Mouse (Mus musculus) bone marrow, adult 2 months (tissue): ENCODE data around the gene Map7. TPM values are rescaled to one million over a fixed set of nuclear protein-coding genes. Genes with fewer than 3 reads are reported as not detected.
A peak's percentile ranks its signal among the peaks of the same experiment; 100 is the strongest.

ENCODE experiments used
- H3K27ac ChIP-seq: fragments of 200-500 bp; 2 replicates; pipeline ENCODE4 v1.5.1; 2012; ENCODE audit warnings: low read depth, mild to moderate bottlenecking, control low read depth, inconsistent platforms, low read length; ENCODE audit not compliant: control insufficient read depth, poor library complexity, insufficient read depth
- H3K4me1 ChIP-seq: fragments of 200-500 bp; 2 replicates; pipeline ENCODE4 v1.6.1; 2011; ENCODE audit warnings: low read length; ENCODE audit not compliant: control insufficient read depth, insufficient read depth
- H3K4me3 ChIP-seq: fragments of 200-500 bp; replicated peaks from 2 replicates; pipeline ENCODE3; 2011; ENCODE audit warnings: mild to moderate bottlenecking, low read depth, low read length, control low read depth; ENCODE audit not compliant: control insufficient read depth
- CTCF ChIP-seq: fragments of 200-500 bp; IDR thresholded peaks from 2 replicates; pipeline ENCODE4 v1.5.1; 2011; ENCODE audit warnings: low read length, control low read depth; ENCODE audit not compliant: control insufficient read depth, insufficient read depth
- POLR2A ChIP-seq: fragments of 200-500 bp; IDR thresholded peaks from 2 replicates; pipeline ENCODE4 v1.6.1; 2011; ENCODE audit warnings: low read depth, mild to moderate bottlenecking, control low read depth, low read length, borderline replicate concordance; ENCODE audit not compliant: control insufficient read depth
- WGBS: fragments of 180-500 bp; shearing (Covaris S2); methylation state at CpG from one replicate; pipeline ENCODE4 v1.1.7; 2018; 5-methylcytosine and 5-hydroxymethylcytosine counted together
- polyA plus RNA-seq: library from polyadenylated mRNA; stranded (reverse); fragments of >200 nt; gene quantifications from 2 replicates; pipeline ENCODE4 v1.2.4, GENCODE M21; 2011; ENCODE audit warnings: low replicate concordance; ENCODE audit not compliant: missing spikeins, insufficient read depth, insufficient read length

Map7 gene
- polyA plus RNA-seq, 1 experiment, result 17.3 TPM

- Histone ChIP-seq H3K4me3 (no peak overlapping the region), H3K27ac (no peak overlapping the region), H3K4me1 (peaks cover 2% of the 10 kb centered on the region)
- WGBS, result 86% methylated on average over 11 of the region's 11 CpGs
- TF ChIP-seq CTCF (peak; percentile 42; the same call in 1 of the 2 replicates), POLR2A (no peak)
Observed at GRCm38 (mm10) chr10:20170605-20171088, 22.4 kb downstream of the Map7 start.

GRCm38 (mm10) chr10:20171209-20171608, 22.9 kb downstream of the Map7 start:
- H3K4me1 ChIP-seq, result peaks cover 2% of the 10 kb centered on the region
- no peak overlapping the region for H3K27ac ChIP-seq
- TF ChIP-seq POLR2A, result no peak
- TF ChIP-seq CTCF, result no peak
- H3K4me3 ChIP-seq, result no peak overlapping the region
- 94% methylated on average over 12 of the region's 12 CpGs for WGBS

GRCm38 (mm10) chr10:20171756-20172155, 23.5 kb downstream of the Map7 start:
- H3K4me1 ChIP-seq, result peaks cover 1% of the 10 kb centered on the region
- 79% methylated on average over 4 of the region's 4 CpGs for WGBS
- TF ChIP-seq POLR2A (no peak), CTCF (no peak)
- H3K4me3 ChIP-seq, result no peak overlapping the region
- H3K27ac ChIP-seq, result no peak overlapping the region

GRCm38 (mm10) chr10:20173733-20174132, 25.5 kb downstream of the Map7 start:
- TF ChIP-seq POLR2A, result no peak
- TF ChIP-seq CTCF, result no peak
- 62% methylated on average over 4 of the region's 4 CpGs for WGBS
- no peaks in the 10 kb centered on the region; the same call in 1 of the 2 replicates for H3K4me1 ChIP-seq

GRCm38 (mm10) chr10:20176054-20176453, 27.8 kb downstream of the Map7 start:
- no peak overlapping the region for H3K4me3 ChIP-seq
- TF ChIP-seq POLR2A (no peak), CTCF (no peak)
- 69% methylated on average over 7 of the region's 7 CpGs for WGBS
- no peak overlapping the region for H3K27ac ChIP-seq
- H3K4me1 ChIP-seq, result no peaks in the 10 kb centered on the region; the same call in 1 of the 2 replicates

More at GRCm38 (mm10) chr10:20173733-20174132, 25.5 kb downstream of the Map7 start:
- no peak overlapping the region for H3K4me3 ChIP-seq
- H3K27ac ChIP-seq, result no peak overlapping the region

GRCm38 (mm10) chr10:20178807-20179605, 30.7 kb downstream of the Map7 start:
- 67% methylated on average over 12 of the region's 12 CpGs for WGBS

GRCm38 (mm10) chr10:20181198-20181597, 32.9 kb downstream of the Map7 start:
- no peak for TF ChIP-seq POLR2A
- no peak for TF ChIP-seq CTCF
- no peak overlapping the region for H3K27ac ChIP-seq
- no peaks in the 10 kb centered on the region; the same call in 1 of the 2 replicates for H3K4me1 ChIP-seq
- WGBS, result 17% methylated on average over 10 of the region's 10 CpGs
- no peak overlapping the region for H3K4me3 ChIP-seq

More at GRCm38 (mm10) chr10:20178807-20179605, 30.7 kb downstream of the Map7 start:
- Histone ChIP-seq H3K27ac (no peak overlapping the region), H3K4me1 (no peaks in the 10 kb centered on the region; the same call in 1 of the 2 replicates), H3K4me3 (no peak overlapping the region)
- no peak for TF ChIP-seq POLR2A
- TF ChIP-seq CTCF, result no peak

GRCm38 (mm10) chr10:20181680-20182399, 33.6 kb downstream of the Map7 start:
- H3K4me1 ChIP-seq, result no peaks in the 10 kb centered on the region
- no peak overlapping the region for H3K27ac ChIP-seq
- 17% methylated on average over 11 of the region's 11 CpGs for WGBS
- no peak overlapping the region for H3K4me3 ChIP-seq
- TF ChIP-seq POLR2A (no peak), CTCF (no peak)
